Mouse (Mus musculus): Measurements from ENCODE around the gene Gm21985.

GRCm38 (mm10) chr2:112270011-112270410 is 3.9 kb downstream of the Gm21985 start:
- TF ChIP-seq CTCF (IDR thresholded peaks at IDR 0.05; ENCODE audit: low read depth) (no peak), EP300 (optimal IDR thresholded peaks at IDR 0.05) (no peak)

All from stomach, postnatal 0 days (tissue).